Mouse (Mus musculus) frontal cortex, postnatal 25 days (tissue): ENCODE measurements around the gene Dido1.

Experiments used
- DNase-seq, 2 experiments: peaks; one replicate each; pipeline ENCODE4 v3.0.0; 2022; ENCODE audit warnings: low spot score in 2 of 2

Dido1 gene

DNA sequence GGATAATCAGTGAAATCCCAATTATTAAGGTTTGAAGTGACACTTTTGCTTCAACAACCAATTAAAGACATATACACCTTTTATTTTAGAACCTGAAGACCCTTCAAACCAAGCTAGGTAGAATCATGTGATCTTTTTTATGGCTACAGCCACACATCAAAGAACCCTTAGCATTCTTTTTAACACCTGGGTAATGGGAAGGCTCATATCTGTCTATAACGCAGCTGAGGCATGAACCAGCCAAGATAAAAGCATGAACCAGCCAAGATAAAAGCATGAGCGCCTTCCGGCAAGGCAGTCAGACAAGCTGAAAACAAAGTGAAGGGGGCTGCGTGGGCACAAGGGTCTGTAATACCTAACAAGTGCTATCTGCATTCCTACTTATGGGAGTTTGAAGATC lies 25.8 kb downstream of the Dido1 start:
- DNase-seq, result no peak

DNA sequence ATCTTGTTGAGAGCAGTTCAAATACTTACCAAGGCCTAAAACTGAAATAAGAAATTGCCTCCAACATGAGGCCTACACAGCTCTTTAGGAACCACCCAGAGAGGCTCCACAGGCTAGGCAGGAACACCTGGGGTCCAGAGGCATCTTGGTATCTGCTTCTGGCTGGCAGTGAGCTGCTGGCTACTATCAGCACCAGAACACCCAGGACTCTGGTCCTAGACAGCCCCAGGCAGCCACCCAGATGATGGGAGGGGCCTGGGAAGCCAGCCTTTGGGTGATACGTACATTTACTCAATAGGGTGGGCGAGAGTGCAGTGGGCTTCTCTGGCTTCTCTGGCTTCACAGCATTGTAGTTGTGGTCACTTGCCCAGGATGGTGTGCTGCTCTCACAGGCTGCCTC lies 26.3 kb downstream of the Dido1 start:
- DNase-seq, result no peak

GRCm38 (mm10) chr2:180681225-180681624 lies 28.6 kb downstream of the Dido1 start:
- DNase-seq, result no peak

- DNase-seq, result peak; percentile 52 to 61
Observed at GRCm38 (mm10) chr2:180678609-180679140, 31.1 kb downstream of the Dido1 start.

GRCm38 (mm10) chr2:180676706-180677105 lies 33.1 kb downstream of the Dido1 start:
- DNase-seq, result no peak

- no peak for DNase-seq
Observed at GRCm38 (mm10) chr2:180662008-180662407, 47.8 kb downstream of the Dido1 start.

DNA sequence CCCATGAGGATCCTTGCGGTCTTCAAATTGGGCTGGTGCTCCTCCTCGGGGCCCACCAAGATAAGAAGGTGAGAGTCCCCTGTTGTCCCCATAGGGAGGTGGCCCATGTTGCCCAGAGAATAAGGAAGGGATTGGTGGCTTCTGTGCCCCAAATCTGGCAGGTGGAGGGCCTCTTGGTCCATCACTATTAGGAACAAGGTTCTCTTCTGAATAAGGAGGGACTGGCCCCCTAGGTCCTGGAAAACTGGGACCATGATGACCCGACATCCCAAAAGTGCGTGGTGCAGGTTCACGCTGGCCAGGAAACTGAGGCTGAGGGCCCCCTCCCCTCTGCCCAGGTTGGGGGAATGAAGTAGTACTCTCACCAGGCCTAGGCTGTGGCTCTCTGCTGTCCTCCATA lies 49.3 kb downstream of the Dido1 start:
- no peak for DNase-seq

- no peak for DNase-seq
Observed at GRCm38 (mm10) chr2:180659353-180660150, 50.2 kb downstream of the Dido1 start.

DNA sequence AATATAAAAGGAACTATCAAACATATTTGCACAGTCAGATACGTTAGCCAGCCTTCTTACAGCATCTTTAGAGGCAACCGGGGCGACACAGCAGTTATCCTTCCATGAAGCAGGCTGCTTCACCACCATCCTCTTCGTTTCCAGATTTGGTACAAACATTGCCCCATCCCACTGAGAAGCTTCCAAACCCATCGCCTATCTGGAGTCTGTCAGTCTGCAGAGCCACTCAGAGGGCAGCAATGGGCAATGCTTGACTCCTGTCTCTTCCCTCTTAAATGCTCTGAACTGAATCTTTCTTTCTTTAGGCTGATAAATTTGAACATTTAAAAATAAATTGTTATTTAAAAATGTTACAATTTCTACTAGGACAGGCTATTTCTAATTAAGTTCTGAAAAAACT lies 51.4 kb downstream of the Dido1 start:
- no peak for DNase-seq

GRCm38 (mm10) chr2:180657394-180658013 lies 52.3 kb downstream of the Dido1 start:
- peak; percentile 59 to 69 for DNase-seq

- DNase-seq, result no peak
Observed at GRCm38 (mm10) chr2:180655150-180655549, 54.6 kb downstream of the Dido1 start.

GRCm38 (mm10) chr2:180654666-180655065 lies 55.1 kb downstream of the Dido1 start:
- no peak for DNase-seq

DNA sequence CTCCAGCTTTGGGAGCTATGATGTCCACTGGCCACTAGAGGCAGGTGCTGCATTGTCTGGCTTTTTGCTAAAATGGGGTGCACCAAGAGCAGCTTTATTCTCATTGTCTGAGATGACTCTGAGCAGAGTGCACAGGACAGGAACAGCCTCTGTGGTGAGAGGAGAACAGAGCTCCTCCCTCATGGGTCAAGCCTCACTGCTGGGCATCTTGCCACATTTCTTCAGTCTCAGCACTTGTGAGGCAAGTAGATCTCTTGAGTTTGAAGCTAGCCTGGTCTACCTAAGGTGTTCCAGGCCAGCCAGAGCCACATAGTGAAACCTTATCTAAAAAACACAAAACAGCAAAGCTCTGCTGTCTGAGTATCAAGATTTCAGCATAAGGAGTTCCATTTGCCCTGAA lies 63.0 kb downstream of the Dido1 start:
- no peak for DNase-seq

DNA sequence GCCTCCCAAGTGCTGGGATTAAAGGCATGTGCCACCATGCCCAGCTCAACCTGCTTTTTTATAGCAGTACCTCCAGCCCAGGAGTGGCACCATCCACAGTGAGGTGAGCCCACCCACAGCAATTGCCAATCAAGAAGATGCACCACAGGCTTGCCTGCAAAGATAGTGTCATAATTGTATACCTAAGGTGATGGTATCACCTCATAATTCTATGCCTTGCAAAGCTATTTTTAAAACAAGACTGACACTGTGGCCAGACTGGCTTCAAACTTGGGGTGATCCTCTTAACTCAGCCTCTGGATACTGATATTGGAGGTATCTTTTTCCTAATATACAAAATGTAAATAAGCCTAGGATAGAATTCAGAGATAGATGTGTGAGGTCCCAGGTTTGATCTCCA lies 66.2 kb downstream of the Dido1 start:
- no peak for DNase-seq

DNA sequence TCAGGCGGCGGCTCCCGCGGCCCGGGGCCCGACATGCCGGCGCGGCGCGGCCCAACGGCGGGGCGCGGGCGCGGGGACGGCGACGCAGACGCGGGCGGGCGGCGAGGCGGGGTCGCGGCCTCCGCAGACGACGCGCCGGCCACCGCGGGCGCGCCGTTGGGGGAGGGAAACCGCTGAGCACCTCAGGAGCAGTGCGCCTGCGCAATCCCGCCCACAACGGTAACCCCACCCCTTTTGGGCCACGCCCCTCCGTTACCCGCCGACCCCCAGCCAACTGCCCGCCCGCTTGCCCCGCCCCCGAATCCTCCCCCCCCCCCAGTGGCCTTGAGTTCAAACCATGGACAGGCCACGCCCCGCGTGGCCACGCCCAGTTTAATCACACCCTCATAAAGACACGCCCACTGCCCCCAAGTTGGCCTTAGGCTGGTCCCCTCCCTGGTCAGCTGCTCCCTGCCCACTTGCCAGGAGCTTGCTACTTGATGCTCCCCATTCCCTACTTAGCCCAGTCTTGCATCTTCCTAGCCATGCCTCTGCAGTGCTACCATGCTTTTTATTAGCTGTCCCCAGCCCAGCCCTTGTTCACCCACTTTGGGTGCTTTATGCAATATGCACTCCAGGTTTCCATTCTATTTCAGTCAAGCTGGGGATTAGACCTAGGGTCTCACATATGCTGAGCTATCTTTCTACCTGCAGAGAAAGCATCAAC lies 67.1 kb downstream of the Dido1 start, which contains the start of gene Tcfl5:
Gene Tcfl5 (minus strand): TSS at position 154 of the 706 bp plus-strand sequence.
- DNase-seq, result no peak

GRCm38 (mm10) chr2:180641576-180642554 lies 67.9 kb downstream of the Dido1 start:
- DNase-seq, result no peak

DNA sequence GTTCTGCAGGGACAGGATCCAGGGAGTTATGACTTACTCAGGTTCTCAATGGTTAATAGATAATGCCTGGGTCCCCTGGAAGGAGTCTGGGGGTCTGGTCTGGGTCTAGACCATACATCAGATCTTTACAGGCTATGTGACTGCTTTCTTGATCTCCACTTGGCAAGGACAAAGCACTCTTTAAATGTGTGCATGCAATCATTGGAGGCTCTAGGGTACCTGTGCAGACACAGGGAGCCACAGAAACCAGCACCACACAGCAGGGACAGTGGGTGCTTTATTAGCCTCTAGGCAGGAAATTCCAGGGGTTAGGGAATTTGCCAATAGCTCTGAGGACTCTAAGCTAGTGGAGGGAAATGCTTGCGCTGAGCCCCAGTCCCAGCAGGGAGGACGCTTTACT lies 97.9 kb downstream of the Dido1 start:
- DNase-seq, result no peak

- no peak for DNase-seq
Observed at GRCm38 (mm10) chr2:180610283-180610682, 99.5 kb downstream of the Dido1 start.
